Mouse (Mus musculus): Measurements from ENCODE around the gene Vmn2r68. TPM values are rescaled to one million over a fixed set of nuclear protein-coding genes. Genes with fewer than 3 reads are reported as not detected.

Gene Vmn2r68
- polyA plus RNA-seq (2017; shearing (Covaris generic)): 0.13 TPM

GRCm38 (mm10) chr7:85237683-85238082, at the start of gene Vmn2r68:
Gene Vmn2r68 (minus strand): TSS chr7:85237783.

Other genes with a start within 250 kb of the Vmn2r68 start
- gene Vmn2r66, start 225.5 kb downstream of the Vmn2r68 start, polyA plus RNA-seq (2017; shearing (Covaris generic)): not detected
- not detected for gene Vmn2r67, start 81.8 kb downstream of the Vmn2r68 start, polyA plus RNA-seq (2017; shearing (Covaris generic))
- gene Vmn2r69, start 178.1 kb upstream of the Vmn2r68 start, polyA plus RNA-seq (2017; shearing (Covaris generic)): not detected

All from effector memory CD4-positive, alpha-beta T cell, adult 7 months (primary cell).